Mouse (Mus musculus) heart, postnatal 14 days (tissue): ENCODE measurements around the gene Sbk3. TPM values are rescaled to one million over a fixed set of nuclear protein-coding genes. Genes with fewer than 3 reads are reported as not detected.

Source experiments
- DNase-seq, 2 experiments: peaks; one replicate each; pipeline ENCODE4 v3.0.0; 2021 to 2022
- intact Hi-C: fragments of 180-260 bp; cut with DNase I; formaldehyde crosslinking; loops from one replicate; pipeline ENCODE4 v1.15.1; 2025
- total RNA-seq, 2 experiments: library from RNA; stranded (reverse); gene quantifications; 2 replicates each; pipeline ENCODE4 v1.2.3; 2021

Sbk3 gene
- total RNA-seq, 2 experiments from 2014 or later: 14.9 to 37.3 TPM

DNA sequence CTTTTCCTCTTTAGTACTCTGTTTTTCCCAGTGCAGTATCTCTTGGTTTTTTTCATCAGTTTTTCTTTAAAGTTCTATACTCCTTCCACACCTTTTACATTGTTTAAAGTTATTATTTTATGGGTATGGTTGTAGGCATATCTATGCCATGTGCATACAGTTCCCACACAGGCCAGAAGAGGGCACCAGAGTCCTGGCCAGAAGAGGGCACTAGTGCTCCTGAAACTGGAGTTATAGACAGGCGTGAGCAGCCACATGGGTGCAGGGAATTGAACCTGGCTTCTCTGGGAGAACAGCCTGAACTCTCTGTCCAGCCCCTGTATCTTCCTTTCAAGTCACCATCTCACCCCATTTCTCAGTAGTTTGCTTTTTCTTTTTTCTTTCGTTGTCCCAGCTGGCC, 32.5 kb downstream of the Sbk3 start:
- intact Hi-C loops: loop anchor here (2.0 kb wide), 1 partner anchor 28 kb away; no protein-coding TSS in a partner anchor
- peak; percentile 76 to 85 for DNase-seq

DNA sequence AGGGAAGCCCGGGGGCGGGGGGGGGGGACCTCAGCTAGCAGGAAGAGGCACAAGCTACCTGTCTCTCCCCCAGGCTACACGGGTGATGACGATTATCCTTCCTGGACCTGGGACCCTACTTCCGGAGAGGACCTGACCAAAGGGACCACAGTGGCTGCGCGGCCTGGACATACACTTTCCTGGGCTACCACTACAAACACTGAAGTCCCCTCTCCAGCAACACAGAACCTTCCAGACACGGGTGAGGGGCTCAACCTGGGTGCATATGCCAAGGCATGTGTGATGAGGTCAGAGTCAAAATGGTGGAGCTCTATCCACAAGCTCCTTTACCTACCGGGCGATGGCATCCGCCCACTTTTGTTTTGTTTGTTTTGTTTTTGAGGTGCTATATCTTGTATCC, 33.6 kb downstream of the Sbk3 start:
- intact Hi-C loops: no loop called here
- DNase-seq: no peak

DNA sequence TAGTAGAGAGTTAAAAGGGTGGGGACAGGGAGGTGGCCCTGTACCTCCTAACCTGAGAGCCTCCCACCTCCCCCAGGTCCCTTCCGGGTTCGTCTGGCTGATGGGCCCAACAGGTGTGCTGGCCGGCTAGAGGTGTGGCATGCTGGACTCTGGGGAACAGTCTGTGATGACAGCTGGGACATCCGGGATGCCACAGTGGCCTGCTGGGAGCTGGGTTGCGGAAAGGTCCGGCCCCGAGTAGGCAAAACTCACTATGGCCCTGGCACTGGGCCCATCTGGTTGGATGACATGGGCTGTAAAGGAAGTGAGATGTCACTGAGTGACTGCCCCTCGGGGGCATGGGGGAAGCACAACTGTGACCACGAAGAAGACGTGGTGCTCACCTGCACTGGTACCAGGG, 34.1 kb downstream of the Sbk3 start:
- intact Hi-C loops: no loop called here
- no peak for DNase-seq

DNA sequence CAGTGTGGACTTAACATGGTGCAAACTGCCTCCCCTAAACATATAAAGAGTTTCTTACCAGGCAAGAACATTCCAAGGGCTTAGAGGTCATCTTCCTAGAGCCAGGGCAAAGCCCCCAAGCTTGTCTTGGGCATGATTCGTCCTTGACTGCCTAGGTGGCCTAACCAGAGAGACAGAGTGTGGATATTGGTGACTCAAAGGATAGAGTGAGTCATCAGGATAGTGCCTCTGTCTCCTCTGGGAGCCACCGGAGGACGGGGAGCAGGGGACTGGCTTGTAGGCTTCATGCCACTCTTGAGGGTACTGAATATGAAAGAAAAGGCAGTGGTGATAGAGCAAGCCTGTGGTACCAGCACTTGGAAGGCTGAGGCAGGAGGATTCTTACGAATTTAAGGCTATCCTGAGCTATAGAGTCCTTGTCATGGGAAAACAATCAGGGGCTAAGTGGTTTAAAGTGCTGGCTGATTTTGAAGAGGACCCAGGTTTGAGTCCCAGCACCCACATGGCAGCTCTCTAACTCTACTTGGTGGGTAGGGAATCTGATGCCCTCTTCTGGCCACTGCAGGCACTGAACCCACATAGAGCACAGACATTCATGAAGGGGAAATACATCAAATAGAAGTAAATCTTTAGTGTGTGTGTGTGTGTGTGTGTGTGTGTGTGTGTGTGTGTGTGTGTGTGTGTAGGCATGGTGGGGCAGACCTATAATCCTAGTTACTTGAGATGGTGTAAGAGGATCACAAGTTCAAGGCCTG, 36.6 kb downstream of the Sbk3 start:
- intact Hi-C loops: no loop called here
- DNase-seq: no peak

DNA sequence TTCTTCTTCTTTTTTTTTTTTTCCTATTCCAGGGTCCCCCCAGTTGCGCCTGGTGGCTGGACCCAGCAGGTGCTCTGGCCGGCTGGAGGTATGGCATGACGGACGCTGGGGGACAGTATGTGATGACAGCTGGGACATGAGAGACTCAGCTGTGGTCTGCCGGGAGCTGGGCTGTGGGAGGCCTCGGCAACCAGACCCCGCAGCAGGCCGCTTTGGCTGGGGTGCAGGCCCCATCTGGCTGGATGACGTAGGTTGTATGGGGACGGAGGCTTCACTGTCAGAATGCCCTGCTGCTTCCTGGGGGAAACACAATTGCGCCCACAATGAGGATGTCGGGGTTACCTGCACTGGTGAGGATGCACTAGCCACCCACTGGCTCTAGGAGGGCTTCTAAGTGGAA, 37.9 kb downstream of the Sbk3 start:
- intact Hi-C loops: no loop called here
- no peak for DNase-seq

DNA sequence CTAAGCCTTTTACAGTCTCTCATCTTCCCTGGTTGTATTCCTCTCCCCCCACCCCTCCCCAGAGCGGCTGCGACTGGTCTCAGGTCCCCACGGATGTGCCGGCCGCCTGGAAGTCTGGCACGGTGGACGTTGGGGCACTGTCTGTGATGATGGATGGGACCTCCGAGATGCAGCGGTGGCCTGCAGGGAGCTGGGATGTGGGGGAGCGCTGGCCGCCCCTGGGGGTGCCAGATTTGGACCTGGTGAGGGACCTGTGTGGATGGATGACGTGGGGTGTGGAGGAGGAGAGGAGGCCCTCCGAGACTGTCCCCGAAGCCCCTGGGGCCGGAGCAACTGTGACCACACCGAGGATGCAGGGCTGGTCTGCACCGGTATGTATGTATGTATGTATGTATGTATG, 42.6 kb downstream of the Sbk3 start:
- DNase-seq: no peak
- intact Hi-C loops: no loop called here

DNA sequence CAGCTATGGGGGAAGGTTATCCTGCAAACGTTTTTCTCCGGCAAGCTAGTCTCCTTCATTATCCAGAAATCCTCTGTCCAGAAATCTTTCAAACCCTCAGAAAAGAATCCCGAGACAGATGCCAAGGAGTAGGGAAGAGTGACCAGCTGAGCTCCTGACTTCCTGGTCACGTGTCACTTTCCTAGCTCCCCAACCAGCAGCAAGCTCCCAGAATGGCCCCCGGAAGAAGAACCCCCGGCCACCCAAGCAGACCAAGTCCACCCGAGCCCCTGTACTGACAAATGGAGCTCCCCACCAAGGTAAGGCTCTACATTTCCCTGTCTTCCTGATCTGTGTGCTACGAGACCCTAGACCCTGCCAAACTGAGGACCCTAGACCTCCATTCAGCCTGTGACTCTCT, 43.3 kb downstream of the Sbk3 start:
- intact Hi-C loops: no loop called here
- no peak for DNase-seq

DNA sequence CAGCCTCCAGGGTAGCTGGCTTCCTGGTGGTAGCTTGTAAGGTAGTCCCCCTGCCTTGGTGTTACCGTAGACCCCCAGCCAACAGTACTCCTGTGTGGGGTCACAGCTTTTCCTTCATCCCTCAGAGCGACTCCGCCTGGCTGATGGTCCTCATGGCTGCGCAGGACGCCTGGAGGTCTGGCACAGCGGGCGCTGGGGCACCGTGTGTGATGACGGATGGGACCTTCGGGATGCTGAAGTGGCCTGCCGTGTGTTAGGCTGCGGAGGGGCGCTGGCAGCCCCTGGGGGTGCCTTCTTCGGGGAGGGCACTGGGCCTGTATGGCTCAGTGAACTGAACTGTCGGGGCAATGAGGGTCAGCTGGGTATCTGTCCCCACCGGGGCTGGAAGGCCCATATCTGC, 44.1 kb downstream of the Sbk3 start:
- DNase-seq: no peak
- intact Hi-C loops: no loop called here

DNA sequence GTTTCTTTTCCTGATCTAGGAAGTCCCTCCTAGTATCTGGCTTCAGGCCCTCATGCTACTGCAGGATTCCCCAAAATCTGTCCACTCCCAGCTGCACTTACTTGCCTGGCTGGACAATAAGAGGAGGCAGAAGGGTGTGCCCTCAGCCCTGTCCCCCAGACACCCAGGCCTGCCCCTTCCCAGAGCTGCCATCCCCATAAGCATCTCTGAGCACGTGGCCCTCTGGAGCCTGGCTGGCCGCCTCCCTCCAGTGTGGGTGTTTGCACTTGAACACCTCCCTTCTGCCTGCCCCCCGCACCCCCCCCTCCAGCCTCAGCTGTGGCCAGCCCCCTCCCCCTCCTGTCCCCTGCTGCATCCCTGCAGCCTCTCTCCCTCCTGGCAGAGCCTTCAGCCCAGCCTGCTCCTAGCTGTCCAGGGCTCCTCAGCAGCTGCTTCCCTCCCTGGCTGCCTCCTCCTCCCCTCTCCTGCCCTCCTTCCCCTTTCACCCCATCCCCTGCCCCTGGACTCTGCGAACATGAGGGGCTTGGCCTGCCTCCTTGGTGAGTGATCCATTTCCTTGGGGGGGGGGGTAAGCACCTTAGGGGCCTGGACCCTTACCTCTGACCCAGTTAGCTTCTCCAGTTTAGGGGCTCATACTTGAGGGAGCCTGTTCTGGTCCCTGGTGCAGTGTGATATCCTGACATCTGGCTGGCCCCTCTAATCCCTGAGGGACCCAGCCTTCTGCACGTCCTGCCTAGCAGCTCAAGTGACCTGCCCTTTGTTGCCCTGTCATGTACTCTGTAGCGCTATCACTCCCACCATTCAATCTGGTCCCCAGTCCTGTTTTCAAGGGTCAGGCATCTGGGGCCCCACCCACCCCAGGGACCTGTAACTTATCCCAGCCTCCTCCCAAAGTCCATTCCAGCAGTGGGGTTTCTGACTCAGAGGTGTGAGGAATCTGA, 45.3 kb downstream of the Sbk3 start, which contains the start of gene Ssc5d:
Ssc5d (plus strand) TSS at position 345 of the 941 bp plus-strand sequence.
- intact Hi-C loops: no loop called here
- DNase-seq: peak; percentile 65 to 66

DNA sequence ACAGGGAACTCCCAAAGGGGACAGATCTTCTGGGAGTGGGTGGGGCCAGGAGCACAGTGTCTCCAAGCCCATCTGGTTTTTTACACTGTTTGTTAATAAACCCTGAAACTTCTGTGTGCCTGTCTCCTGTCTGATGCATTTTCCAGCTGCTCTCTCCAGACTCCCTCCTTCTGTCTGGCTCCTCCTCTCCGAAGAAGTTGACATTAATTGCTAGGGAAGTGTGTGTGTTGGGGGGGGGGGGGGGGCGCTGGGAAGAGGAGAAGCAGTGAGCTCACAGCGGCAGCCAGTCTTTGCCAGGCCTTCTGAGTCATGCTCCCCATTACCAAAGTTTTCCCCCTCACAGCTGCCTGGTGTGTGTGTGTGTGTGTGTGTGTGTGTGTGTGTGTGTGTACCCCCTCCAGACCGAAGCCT, 46.1 kb downstream of the Sbk3 start:
- peak; percentile 60 to 61 for DNase-seq
- intact Hi-C loops: loop anchor here (5.0 kb wide), 1 partner anchor 113 kb away; the partner anchor contains the start of gene Ube2s

DNA sequence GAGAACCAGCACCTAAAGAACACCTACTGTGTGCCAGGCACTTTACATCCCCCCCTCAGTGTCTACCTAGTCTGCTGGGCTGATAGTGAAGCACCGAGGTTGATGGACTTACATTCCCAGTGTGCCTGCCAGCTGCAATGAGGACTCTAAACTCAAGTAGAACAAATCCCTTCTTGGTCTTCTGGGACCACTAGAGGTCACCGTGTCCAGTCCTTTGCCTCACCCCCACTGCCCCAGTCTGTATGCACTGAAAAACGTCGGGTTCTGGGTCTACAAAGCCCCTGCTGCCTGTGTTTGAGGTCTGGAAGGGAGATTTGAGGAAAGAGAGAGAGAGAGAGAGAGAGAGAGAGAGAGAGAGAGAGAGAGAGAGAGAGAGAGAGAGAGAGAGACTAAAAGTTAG, 46.5 kb downstream of the Sbk3 start:
- no peak for DNase-seq
- intact Hi-C loops: loop anchor here (5.0 kb wide), 1 partner anchor 112 kb away; the partner anchor contains the start of gene Ube2s

DNA sequence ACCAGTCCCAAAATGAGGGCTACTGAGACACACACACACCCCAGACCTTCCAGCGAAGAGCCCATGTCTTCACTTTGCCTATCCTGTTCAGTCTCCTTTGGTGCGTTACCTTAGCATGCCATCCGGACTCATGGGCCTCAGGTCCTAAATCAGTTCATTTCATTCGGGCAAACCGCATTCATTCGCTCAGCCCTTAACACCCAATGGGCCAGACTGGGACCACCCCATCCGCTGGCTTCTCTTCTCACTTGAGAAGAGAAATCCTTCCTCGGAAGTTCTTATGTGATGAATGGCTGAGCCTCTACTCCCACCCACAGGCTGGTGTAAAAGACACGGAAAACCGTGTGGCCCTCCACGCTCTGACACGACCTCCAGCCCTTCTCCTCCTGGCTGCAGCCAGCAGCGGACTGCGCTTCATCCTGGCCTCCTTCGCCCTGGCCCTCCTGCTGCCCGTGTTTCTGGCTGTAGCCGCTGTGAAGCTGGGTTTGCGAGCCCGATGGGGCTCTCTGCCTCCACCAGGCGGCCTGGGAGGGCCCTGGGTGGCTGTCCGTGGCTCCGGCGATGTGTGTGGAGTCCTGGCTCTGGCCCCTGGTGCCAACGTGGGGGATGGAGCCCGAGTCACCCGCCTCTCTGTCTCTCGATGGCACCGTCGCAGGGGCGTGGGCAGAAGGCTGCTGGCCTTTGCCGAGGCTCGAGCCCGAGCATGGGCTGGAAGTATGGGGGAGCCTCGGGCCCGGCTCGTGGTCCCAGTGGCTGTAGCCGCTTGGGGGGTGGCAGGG, 47.2 kb downstream of the Sbk3 start:
- DNase-seq: peak; percentile 56 to 67
- intact Hi-C loops: loop anchor here (5.0 kb wide), 1 partner anchor 111 kb away; the partner anchor contains the start of gene Ube2s

DNA sequence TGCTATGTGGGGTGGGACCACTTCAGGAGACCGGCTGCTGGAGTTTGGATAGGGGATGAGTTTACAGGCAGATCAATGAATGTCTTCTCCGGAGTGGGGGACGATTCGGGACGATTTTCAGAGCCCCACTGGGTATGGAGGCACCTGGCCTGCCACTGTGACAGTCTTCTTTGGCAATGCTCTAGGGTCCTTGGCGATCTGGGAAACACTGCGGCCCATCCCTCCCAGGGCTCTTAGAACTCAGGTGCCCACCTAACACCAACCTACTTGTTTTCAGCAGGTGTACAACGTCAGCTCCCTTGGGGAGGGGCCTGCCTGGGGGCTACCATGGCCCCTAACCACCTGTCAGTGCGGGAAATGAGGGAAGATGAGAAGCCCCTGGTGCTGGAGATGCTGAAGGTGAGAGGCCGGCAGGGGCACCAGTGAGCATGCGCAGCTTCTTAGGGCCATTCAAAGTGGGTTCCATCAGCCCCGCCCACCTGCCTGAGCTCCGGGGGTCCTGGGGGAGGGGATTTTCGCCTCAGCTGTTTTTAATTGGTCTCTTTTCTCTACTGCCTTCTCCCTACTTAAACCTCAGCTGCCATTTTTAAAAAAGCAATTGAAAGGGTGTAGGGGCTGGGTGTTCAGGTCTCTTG, 47.9 kb downstream of the Sbk3 start:
- intact Hi-C loops: loop anchor here (5.0 kb wide), 1 partner anchor 111 kb away; the partner anchor contains the start of gene Ube2s
- DNase-seq: no peak

DNA sequence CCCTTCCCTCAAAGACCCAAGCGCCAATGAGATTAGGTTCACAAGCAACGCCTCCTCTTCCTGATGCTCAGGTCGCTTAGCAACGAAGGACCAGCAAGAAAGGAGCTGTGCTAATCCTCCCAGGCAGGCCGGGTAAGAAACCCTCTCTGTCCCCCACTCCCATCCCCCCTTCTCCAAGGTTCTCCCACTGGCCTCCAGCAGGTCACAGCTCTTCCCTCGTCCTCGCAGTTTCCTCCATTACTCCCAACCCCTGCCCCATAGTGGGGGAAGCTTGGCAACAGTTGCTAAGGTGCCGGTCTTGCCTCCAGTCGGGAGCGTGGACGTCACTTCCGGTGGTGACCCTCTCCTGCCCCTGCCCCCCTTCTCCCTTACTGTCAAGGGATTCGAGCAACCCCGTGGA, 48.5 kb downstream of the Sbk3 start:
- intact Hi-C loops: loop anchor here (5.0 kb wide), 1 partner anchor 110 kb away; the partner anchor contains the start of gene Ube2s
- DNase-seq: peak; percentile 51 to 75

DNA sequence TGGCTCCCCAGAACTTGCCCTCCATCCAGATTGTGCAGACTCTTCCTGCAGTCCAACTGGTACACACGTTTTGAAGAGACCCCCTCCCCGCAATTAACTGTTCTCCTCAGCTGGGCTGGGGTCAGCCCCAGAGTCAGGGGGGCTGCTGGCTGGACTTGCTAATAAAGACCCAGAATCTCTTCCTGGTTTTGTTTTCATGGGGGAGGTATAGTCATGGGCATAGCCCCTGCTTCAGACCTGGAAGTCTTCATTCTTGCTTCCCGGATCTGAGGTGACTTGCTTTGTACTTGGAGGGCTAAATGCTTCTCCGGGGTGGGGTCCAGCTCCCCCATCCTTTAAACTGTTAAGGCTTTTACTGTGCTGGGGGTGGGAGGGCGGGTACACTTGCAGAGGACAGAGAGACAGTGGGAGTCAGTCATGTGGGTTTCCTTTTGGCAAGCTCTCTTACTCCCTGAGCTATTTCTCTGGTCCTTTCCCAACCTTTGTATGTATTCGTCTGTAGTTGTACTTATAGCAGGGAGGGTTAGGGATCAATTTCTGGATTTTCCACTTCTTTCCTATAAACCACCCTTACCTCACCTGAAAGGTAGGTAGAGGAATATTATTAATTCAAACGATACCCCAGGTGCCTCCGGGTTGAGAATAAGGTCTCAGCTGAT, 49.0 kb downstream of the Sbk3 start, which contains the start of gene Nat14:
Nat14 (plus strand) TSS at position 205 of the 659 bp plus-strand sequence.
- DNase-seq: no peak
- intact Hi-C loops: loop anchor here (5.0 kb wide), 1 partner anchor 110 kb away; the partner anchor contains the start of gene Ube2s

DNA sequence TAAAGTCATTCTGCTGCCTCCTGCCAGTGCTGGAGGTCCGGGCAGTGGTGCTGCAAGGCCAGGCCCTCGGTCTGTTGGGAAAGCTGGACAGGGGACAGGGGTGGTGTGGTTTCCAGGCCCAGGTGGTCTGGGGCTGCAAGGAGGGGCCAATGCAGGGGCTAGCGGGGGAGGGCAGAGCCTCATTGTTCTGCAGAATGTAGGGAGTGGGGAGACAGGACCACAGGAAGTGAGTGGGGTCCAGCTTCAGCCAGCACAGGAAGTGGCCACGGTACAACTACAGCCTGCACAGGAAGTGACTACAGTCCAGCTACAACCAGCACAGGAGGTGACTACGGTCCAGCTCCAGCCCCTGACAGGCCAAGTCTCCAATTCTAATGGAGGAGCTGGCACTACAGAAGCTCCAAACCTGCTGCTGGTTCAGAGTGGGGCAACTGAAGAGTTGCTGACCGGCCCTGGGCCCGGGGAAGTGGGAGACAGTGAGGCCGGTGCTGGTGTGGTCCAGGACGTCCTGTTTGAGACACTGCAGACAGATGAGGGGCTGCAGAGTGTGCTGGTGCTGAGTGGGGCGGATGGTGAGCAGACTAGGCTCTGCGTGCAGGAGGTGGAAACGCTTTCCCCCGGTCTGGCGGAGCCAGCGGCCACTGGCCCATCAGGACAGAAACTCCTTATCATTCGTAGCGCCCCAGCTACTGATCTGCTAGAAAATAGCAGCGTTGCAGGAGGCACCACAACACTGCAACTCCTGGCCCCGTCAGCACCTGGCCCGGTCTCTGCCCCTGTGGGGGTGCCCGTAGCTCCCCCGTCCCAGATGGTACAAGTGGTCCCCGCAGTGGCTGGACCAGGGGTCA, 49.8 kb downstream of the Sbk3 start:
- DNase-seq: peak in 1 of 2 experiments; percentile 42
- intact Hi-C loops: loop anchor here (5.0 kb wide), 1 partner anchor 109 kb away; the partner anchor contains the start of gene Ube2s

DNA sequence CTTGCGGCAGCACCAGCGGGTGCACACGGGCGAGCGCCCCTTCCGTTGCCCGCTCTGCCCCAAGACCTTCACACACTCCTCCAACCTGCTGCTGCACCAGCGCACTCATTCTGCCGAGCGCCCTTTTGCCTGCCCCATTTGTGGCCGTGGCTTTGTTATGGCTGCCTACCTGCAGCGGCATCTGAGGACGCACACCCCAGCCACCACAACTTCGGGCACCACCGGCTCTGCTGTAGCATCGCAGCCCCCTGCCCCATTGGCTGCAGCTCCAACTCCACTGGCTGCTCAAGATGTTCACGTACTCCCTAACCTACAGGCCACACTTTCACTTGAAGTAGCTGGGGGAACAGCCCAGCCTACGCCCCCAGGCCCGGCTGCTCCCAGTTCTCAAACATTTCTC, 50.5 kb downstream of the Sbk3 start:
- DNase-seq: no peak
- intact Hi-C loops: loop anchor here (5.0 kb wide), 1 partner anchor 108 kb away; the partner anchor contains the start of gene Ube2s

DNA sequence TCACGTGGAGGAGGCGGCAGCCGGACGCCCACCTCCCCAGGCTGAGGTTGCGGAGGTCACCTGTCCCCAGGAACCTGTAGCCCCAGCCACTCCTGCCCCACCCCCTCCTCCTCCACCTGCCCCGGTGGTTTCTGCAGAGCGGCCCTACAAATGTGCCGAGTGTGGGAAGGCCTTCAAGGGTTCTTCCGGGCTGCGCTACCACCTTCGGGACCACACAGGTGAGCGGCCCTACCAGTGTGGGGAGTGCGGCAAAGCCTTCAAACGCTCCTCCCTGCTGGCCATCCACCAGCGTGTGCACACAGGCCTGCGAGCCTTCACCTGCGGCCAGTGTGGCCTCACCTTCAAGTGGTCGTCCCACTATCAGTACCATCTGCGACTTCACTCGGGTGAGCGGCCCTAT, 51.0 kb downstream of the Sbk3 start:
- intact Hi-C loops: loop anchor here (5.0 kb wide), 1 partner anchor 108 kb away; the partner anchor contains the start of gene Ube2s
- no peak for DNase-seq
